Mouse (Mus musculus): Measurements from ENCODE around the gene Wars. TPM values are rescaled to one million over a fixed set of nuclear protein-coding genes. Genes with fewer than 3 reads are reported as not detected.
A peak's percentile ranks its signal among the peaks of the same experiment; 100 is the strongest.

The Wars gene
- polyA plus RNA-seq, 1 experiment from 2014 or later, result 124 TPM

- peaks cover 51% of the 10 kb centered on the region for H3K4me1 ChIP-seq
- H3K4me2 ChIP-seq (replicated peaks), result peak overlapping the region; percentile 18
- no peaks in the 10 kb centered on the region for H3K36me3 ChIP-seq
- H3K9ac ChIP-seq (replicated peaks), result no peak overlapping the region; the same call in 1 of the 2 replicates
- no peaks in the 10 kb centered on the region for H3K9me3 ChIP-seq
- H3K4me3 ChIP-seq, result no peak overlapping the region
- ATAC-seq (ENCODE audit: low FRiP score, low read depth), result peak; percentile 57
- H3K27ac ChIP-seq (replicated peaks), result peak overlapping the region; percentile 84
- WGBS, result 15% methylated on average over 14 of the region's 14 CpGs
- no peaks in the 10 kb centered on the region for H3K27me3 ChIP-seq
These were observed 11.8 kb upstream of the Wars start for GRCm38 (mm10) chr12:108905620-108906302.

GRCm38 (mm10) chr12:108904276-108904653, 10.3 kb upstream of the Wars start:
- H3K36me3 ChIP-seq, result no peaks in the 10 kb centered on the region
- H3K4me2 ChIP-seq (replicated peaks), result no peak overlapping the region; the same call in 1 of the 2 replicates
- no peaks in the 10 kb centered on the region for H3K27me3 ChIP-seq
- peak overlapping the region; percentile 56 for H3K27ac ChIP-seq (replicated peaks)
- 57% methylated on average over 8 of the region's 8 CpGs for WGBS
- peaks cover 45% of the 10 kb centered on the region for H3K4me1 ChIP-seq
- no peaks in the 10 kb centered on the region for H3K9me3 ChIP-seq
- no peak overlapping the region; the same call in 1 of the 2 replicates for H3K9ac ChIP-seq (replicated peaks)
- H3K4me3 ChIP-seq, result no peak overlapping the region
- ATAC-seq (ENCODE audit: low FRiP score, low read depth), result no peak

GRCm38 (mm10) chr12:108903600-108904275, 9.8 kb upstream of the Wars start:
- Histone ChIP-seq H3K27ac (replicated peaks) (peak overlapping the region; percentile 56; the same call in 1 of the 2 replicates), H3K4me3 (no peak overlapping the region), H3K9ac (replicated peaks) (no peak overlapping the region), H3K4me1 (peaks cover 42% of the 10 kb centered on the region), H3K36me3 (no peaks in the 10 kb centered on the region), H3K4me2 (replicated peaks) (no peak overlapping the region), H3K9me3 (no peaks in the 10 kb centered on the region), H3K27me3 (no peaks in the 10 kb centered on the region)
- WGBS, result 77% methylated on average over 8 of the region's 8 CpGs
- no peak for ATAC-seq (ENCODE audit: low FRiP score, low read depth)

- no peak for ATAC-seq (ENCODE audit: low FRiP score, low read depth)
- Histone ChIP-seq H3K27me3 (no peaks in the 10 kb centered on the region), H3K9ac (replicated peaks) (no peak overlapping the region), H3K36me3 (peaks cover 6% of the 10 kb centered on the region; the same call in 1 of the 2 replicates), H3K9me3 (no peaks in the 10 kb centered on the region), H3K4me1 (peaks cover 34% of the 10 kb centered on the region), H3K4me3 (no peak overlapping the region), H3K27ac (replicated peaks) (no peak overlapping the region), H3K4me2 (replicated peaks) (no peak overlapping the region)
- 20% methylated on average over 8 of the region's 8 CpGs for WGBS
These were observed 9.0 kb upstream of the Wars start for GRCm38 (mm10) chr12:108902940-108903339.

GRCm38 (mm10) chr12:108901346-108901745, 7.4 kb upstream of the Wars start:
- ATAC-seq (ENCODE audit: low FRiP score, low read depth), result no peak
- no peak overlapping the region for H3K4me3 ChIP-seq
- H3K9me3 ChIP-seq, result no peaks in the 10 kb centered on the region
- H3K27me3 ChIP-seq, result no peaks in the 10 kb centered on the region
- no peak overlapping the region for H3K27ac ChIP-seq (replicated peaks)
- H3K4me1 ChIP-seq, result peaks cover 24% of the 10 kb centered on the region
- WGBS, result 91% methylated on average over 5 of the region's 5 CpGs
- H3K36me3 ChIP-seq, result peaks cover 6% of the 10 kb centered on the region; the same call in 1 of the 2 replicates
- no peak overlapping the region for H3K4me2 ChIP-seq (replicated peaks)
- no peak overlapping the region for H3K9ac ChIP-seq (replicated peaks)

GRCm38 (mm10) chr12:108896006-108896405, 2.0 kb upstream of the Wars start:
- H3K4me1 ChIP-seq, result peaks cover 22% of the 10 kb centered on the region
- WGBS, result 74% methylated on average over 3 of the region's 3 CpGs
- H3K9me3 ChIP-seq, result no peaks in the 10 kb centered on the region
- no peak overlapping the region for H3K4me2 ChIP-seq (replicated peaks)
- H3K9ac ChIP-seq (replicated peaks), result no peak overlapping the region
- no peak overlapping the region for H3K4me3 ChIP-seq
- no peak for ATAC-seq (ENCODE audit: low FRiP score, low read depth)
- peaks cover 6% of the 10 kb centered on the region; the same call in 1 of the 2 replicates for H3K36me3 ChIP-seq
- no peak overlapping the region for H3K27ac ChIP-seq (replicated peaks)
- H3K27me3 ChIP-seq, result no peaks in the 10 kb centered on the region

- peaks cover 22% of the 10 kb centered on the region for H3K4me1 ChIP-seq
- H3K9me3 ChIP-seq, result no peaks in the 10 kb centered on the region
- peaks cover 19% of the 10 kb centered on the region for H3K36me3 ChIP-seq
- ATAC-seq (ENCODE audit: low FRiP score, low read depth), result peak; percentile 38
- peak overlapping the region; percentile 69 for H3K9ac ChIP-seq (replicated peaks)
- peak overlapping the region; percentile 93 for H3K4me3 ChIP-seq
- 4% methylated on average over 7 of the region's 7 CpGs for WGBS
- 0 out of 2 replicates have a peak overlapping the region, but pooled peaks have one; percentile 15 for H3K27ac ChIP-seq (replicated peaks)
- no peaks in the 10 kb centered on the region for H3K27me3 ChIP-seq
- H3K4me2 ChIP-seq (replicated peaks), result peak overlapping the region; percentile 98
These were observed 450 bp upstream of the Wars start for GRCm38 (mm10) chr12:108894432-108894816.

- H3K36me3 ChIP-seq, result peaks cover 22% of the 10 kb centered on the region
- no peak for ATAC-seq (ENCODE audit: low FRiP score, low read depth)
- H3K27me3 ChIP-seq, result no peaks in the 10 kb centered on the region
- 0 out of 2 replicates have a peak within 1 kb of the TSS, but pooled peaks have one; percentile 15 for H3K27ac ChIP-seq (replicated peaks)
- H3K4me1 ChIP-seq, result peaks cover 22% of the 10 kb centered on the region
- H3K9ac ChIP-seq (replicated peaks), result peak within 1 kb of the TSS; percentile 81
- peak within 1 kb of the TSS; percentile 98 for H3K4me2 ChIP-seq (replicated peaks)
- H3K9me3 ChIP-seq, result no peaks in the 10 kb centered on the region
- 21% methylated on average over 12 of the region's 12 CpGs for WGBS
- H3K4me3 ChIP-seq, result peak within 1 kb of the TSS; percentile 93
These were observed 822 bp downstream of the Wars start, which contains the start of gene Wdr25 for GRCm38 (mm10) chr12:108892989-108893714. Wdr25 (plus strand) TSS chr12:108893631.

- WGBS, result 68% methylated on average over 4 of the region's 4 CpGs
- ATAC-seq (ENCODE audit: low FRiP score, low read depth), result no peak
- H3K36me3 ChIP-seq, result peaks cover 61% of the 10 kb centered on the region
- H3K27me3 ChIP-seq, result no peaks in the 10 kb centered on the region
- peaks cover 14% of the 10 kb centered on the region for H3K4me1 ChIP-seq
- H3K27ac ChIP-seq (replicated peaks), result no peak overlapping the region
- no peak overlapping the region for H3K4me3 ChIP-seq
- no peaks in the 10 kb centered on the region for H3K9me3 ChIP-seq
- H3K9ac ChIP-seq (replicated peaks), result no peak overlapping the region
- no peak overlapping the region for H3K4me2 ChIP-seq (replicated peaks)
These were observed 5.3 kb downstream of the Wars start for GRCm38 (mm10) chr12:108888632-108889031.

- no peak overlapping the region for H3K9ac ChIP-seq (replicated peaks)
- H3K9me3 ChIP-seq, result no peaks in the 10 kb centered on the region
- 0 out of 2 replicates have a peak, but pooled peaks cover under 1% of the 10 kb centered on the region for H3K4me1 ChIP-seq
- H3K4me2 ChIP-seq (replicated peaks), result no peak overlapping the region
- 92% methylated on average over 4 of the region's 4 CpGs for WGBS
- ATAC-seq (ENCODE audit: low FRiP score, low read depth), result no peak
- H3K4me3 ChIP-seq, result no peak overlapping the region
- no peak overlapping the region for H3K27ac ChIP-seq (replicated peaks)
- H3K27me3 ChIP-seq, result no peaks in the 10 kb centered on the region
- peaks cover 75% of the 10 kb centered on the region for H3K36me3 ChIP-seq
These were observed 6.9 kb downstream of the Wars start for GRCm38 (mm10) chr12:108887077-108887476.

- H3K27ac ChIP-seq (replicated peaks), result no peak overlapping the region
- H3K4me2 ChIP-seq (replicated peaks), result no peak overlapping the region
- H3K4me1 ChIP-seq, result no peaks in the 10 kb centered on the region
- H3K4me3 ChIP-seq, result no peak overlapping the region
- WGBS, result 95% methylated on average over 1 of the region's 1 CpGs
- no peak for ATAC-seq (ENCODE audit: low FRiP score, low read depth)
- peaks cover 82% of the 10 kb centered on the region for H3K36me3 ChIP-seq
- no peak overlapping the region for H3K9ac ChIP-seq (replicated peaks)
- no peaks in the 10 kb centered on the region for H3K27me3 ChIP-seq
- no peaks in the 10 kb centered on the region for H3K9me3 ChIP-seq
These were observed 8.1 kb downstream of the Wars start for GRCm38 (mm10) chr12:108885906-108886305.

- H3K9ac ChIP-seq (replicated peaks), result no peak overlapping the region
- no peak overlapping the region for H3K4me3 ChIP-seq
- H3K27ac ChIP-seq (replicated peaks), result no peak overlapping the region
- H3K4me1 ChIP-seq, result no peaks in the 10 kb centered on the region
- 94% methylated on average over 8 of the region's 8 CpGs for WGBS
- H3K36me3 ChIP-seq, result peaks cover 84% of the 10 kb centered on the region
- no peaks in the 10 kb centered on the region for H3K27me3 ChIP-seq
- no peak overlapping the region for H3K4me2 ChIP-seq (replicated peaks)
- H3K9me3 ChIP-seq, result no peaks in the 10 kb centered on the region
- no peak for ATAC-seq (ENCODE audit: low FRiP score, low read depth)
These were observed 11.2 kb downstream of the Wars start for GRCm38 (mm10) chr12:108882776-108883175.
